Mouse (Mus musculus): ENCODE results near the gene Naa15. TPM values are rescaled to one million over a fixed set of nuclear protein-coding genes. Genes with fewer than 3 reads are reported as not detected.

The Naa15 gene
- polyA plus RNA-seq, 1 experiment from 2014 or later: 27.9 TPM

GRCm38 (mm10) chr3:51475706-51476105 is 60.8 kb downstream of the Naa15 start:
- Histone ChIP-seq H3K4me1 (ENCODE audit: control insufficient read depth, insufficient read depth, low read length) (no peaks in the 10 kb centered on the region), H3K4me3 (ENCODE audit: low read length) (no peak overlapping the region), H3K4me2 (ENCODE audit: low read depth, low read length) (no peak overlapping the region), H3K36me3 (ENCODE audit: control insufficient read depth, insufficient read depth, low read length) (no peaks in the 10 kb centered on the region; the same call in 1 of the 2 replicates), H3K27ac (ENCODE audit: low read length) (no peak overlapping the region), H3K9ac (ENCODE audit: low read depth, low read length) (no peak overlapping the region), H3K9me3 (ENCODE audit: control insufficient read depth, low read length) (no peaks in the 10 kb centered on the region), H3K27me3 (replicated peaks; ENCODE audit: control insufficient read depth, insufficient read depth, low read length) (no peaks in the 10 kb centered on the region)
- peak; percentile 39; the same call in 1 of the 2 replicates for ATAC-seq
- 68% methylated on average over 4 of the region's 4 CpGs for WGBS

DNA sequence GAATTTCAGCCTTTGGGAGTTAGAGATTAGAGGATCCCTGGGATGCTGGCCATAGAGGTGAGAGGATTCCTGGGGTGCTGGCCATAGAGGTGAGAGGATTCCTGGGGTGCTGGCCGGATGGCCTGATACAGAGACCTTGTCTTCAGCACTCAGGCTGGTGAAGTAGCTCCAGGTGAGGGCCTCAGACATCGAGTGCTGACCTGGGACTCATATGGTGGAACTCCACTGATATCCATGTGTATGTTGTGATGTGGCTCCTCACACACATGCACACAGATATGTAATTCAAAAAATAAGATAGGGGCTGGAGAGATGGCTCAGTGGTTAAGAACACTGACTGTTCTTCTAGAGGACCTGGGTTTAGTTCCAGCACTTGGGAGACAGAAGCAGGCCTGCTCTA is 64.9 kb downstream of the Naa15 start:
- Histone ChIP-seq H3K4me1 (ENCODE audit: control insufficient read depth, insufficient read depth, low read length) (peaks cover 6% of the 10 kb centered on the region), H3K27ac (ENCODE audit: low read length) (no peak overlapping the region), H3K4me3 (ENCODE audit: low read length) (no peak overlapping the region), H3K9ac (ENCODE audit: low read depth, low read length) (no peak overlapping the region), H3K4me2 (ENCODE audit: low read depth, low read length) (no peak overlapping the region), H3K9me3 (ENCODE audit: control insufficient read depth, low read length) (no peaks in the 10 kb centered on the region), H3K27me3 (replicated peaks; ENCODE audit: control insufficient read depth, insufficient read depth, low read length) (no peaks in the 10 kb centered on the region), H3K36me3 (ENCODE audit: control insufficient read depth, insufficient read depth, low read length) (no peaks in the 10 kb centered on the region)
- no peak for ATAC-seq
- WGBS: 38% methylated on average over 2 of the region's 2 CpGs

GRCm38 (mm10) chr3:51481059-51481458 is 66.1 kb downstream of the Naa15 start:
- H3K27ac ChIP-seq (ENCODE audit: low read length): no peak overlapping the region
- H3K9ac ChIP-seq (ENCODE audit: low read depth, low read length): no peak overlapping the region

GRCm38 (mm10) chr3:51481881-51482280 is 66.9 kb downstream of the Naa15 start:
- H3K36me3 ChIP-seq (ENCODE audit: control insufficient read depth, insufficient read depth, low read length): no peaks in the 10 kb centered on the region
- H3K4me2 ChIP-seq (ENCODE audit: low read depth, low read length): no peak overlapping the region
- H3K4me3 ChIP-seq (ENCODE audit: low read length): no peak overlapping the region
- H3K4me1 ChIP-seq (ENCODE audit: control insufficient read depth, insufficient read depth, low read length): peaks cover 14% of the 10 kb centered on the region
- no peaks in the 10 kb centered on the region for H3K27me3 ChIP-seq (replicated peaks; ENCODE audit: control insufficient read depth, insufficient read depth, low read length)
- no peak for ATAC-seq
- WGBS: 59% methylated on average over 3 of the region's 3 CpGs
- no peak overlapping the region for H3K9ac ChIP-seq (ENCODE audit: low read depth, low read length)
- no peak overlapping the region for H3K27ac ChIP-seq (ENCODE audit: low read length)
- no peaks in the 10 kb centered on the region for H3K9me3 ChIP-seq (ENCODE audit: control insufficient read depth, low read length)

More at GRCm38 (mm10) chr3:51481059-51481458, 66.1 kb downstream of the Naa15 start:
- Histone ChIP-seq H3K9me3 (ENCODE audit: control insufficient read depth, low read length) (no peaks in the 10 kb centered on the region), H3K4me1 (ENCODE audit: control insufficient read depth, insufficient read depth, low read length) (peaks cover 14% of the 10 kb centered on the region), H3K27me3 (replicated peaks; ENCODE audit: control insufficient read depth, insufficient read depth, low read length) (no peaks in the 10 kb centered on the region), H3K4me2 (ENCODE audit: low read depth, low read length) (no peak overlapping the region), H3K36me3 (ENCODE audit: control insufficient read depth, insufficient read depth, low read length) (no peaks in the 10 kb centered on the region), H3K4me3 (ENCODE audit: low read length) (no peak overlapping the region)
- ATAC-seq: no peak

- Histone ChIP-seq H3K4me2 (ENCODE audit: low read depth, low read length) (peak overlapping the region; percentile 70), H3K4me3 (ENCODE audit: low read length) (peak overlapping the region; percentile 84; the same call in 1 of the 2 replicates), H3K4me1 (ENCODE audit: control insufficient read depth, insufficient read depth, low read length) (peaks cover 14% of the 10 kb centered on the region), H3K36me3 (ENCODE audit: control insufficient read depth, insufficient read depth, low read length) (no peaks in the 10 kb centered on the region), H3K9ac (ENCODE audit: low read depth, low read length) (peak overlapping the region; percentile 86; the same call in 1 of the 2 replicates), H3K27me3 (replicated peaks; ENCODE audit: control insufficient read depth, insufficient read depth, low read length) (no peaks in the 10 kb centered on the region), H3K27ac (ENCODE audit: low read length) (peak overlapping the region; percentile 89; the same call in 1 of the 2 replicates), H3K9me3 (ENCODE audit: control insufficient read depth, low read length) (no peaks in the 10 kb centered on the region)
- WGBS: 67% methylated on average over 3 of the region's 3 CpGs
- ATAC-seq: no peak
These were observed 67.8 kb downstream of the Naa15 start for GRCm38 (mm10) chr3:51482781-51483180.

DNA sequence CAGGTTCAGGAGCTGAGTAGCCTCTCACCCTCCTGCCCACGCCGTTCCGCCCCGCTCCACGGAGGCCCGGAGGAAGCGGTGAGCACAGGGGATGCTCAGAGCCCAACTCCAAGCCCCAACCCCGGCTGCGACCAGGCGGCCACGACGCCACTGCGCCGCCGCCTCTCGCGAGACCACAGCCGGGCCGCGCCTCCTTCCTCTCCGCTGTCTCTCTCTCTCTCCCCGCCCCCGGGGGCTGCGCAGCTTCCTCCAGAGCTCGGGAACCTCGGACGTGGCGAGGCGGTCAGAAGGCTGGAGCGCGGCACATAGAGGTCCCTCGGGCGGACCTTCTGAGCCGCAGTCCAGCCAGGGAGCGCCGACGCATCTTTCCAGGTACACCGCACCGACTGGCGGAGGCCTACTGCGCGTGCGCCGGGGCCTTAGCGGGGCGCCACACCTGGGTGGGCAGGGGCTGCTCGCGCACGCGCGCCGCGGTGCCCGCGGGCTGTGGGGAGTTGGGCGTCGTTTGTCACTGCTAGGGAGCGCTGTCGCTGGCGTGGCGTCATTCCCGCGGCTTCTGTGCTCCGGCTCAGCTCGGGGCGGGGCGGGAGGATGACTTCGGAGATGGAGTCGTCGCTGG is 68.9 kb downstream of the Naa15 start, which contains the start of gene Rab33b:
Rab33b (plus strand) TSS at position 180 of the 619 bp plus-strand sequence.
- under 1% methylated on average over 68 of the region's 70 CpGs for WGBS
- Histone ChIP-seq H3K9ac (ENCODE audit: low read depth, low read length) (peak within 1 kb of the TSS; percentile 86), H3K27ac (ENCODE audit: low read length) (peak within 1 kb of the TSS; percentile 89), H3K4me2 (ENCODE audit: low read depth, low read length) (peak within 1 kb of the TSS; percentile 70), H3K4me3 (ENCODE audit: low read length) (peak within 1 kb of the TSS; percentile 84), H3K4me1 (ENCODE audit: control insufficient read depth, insufficient read depth, low read length) (peaks cover 14% of the 10 kb centered on the region), H3K36me3 (ENCODE audit: control insufficient read depth, insufficient read depth, low read length) (no peaks in the 10 kb centered on the region), H3K9me3 (ENCODE audit: control insufficient read depth, low read length) (no peaks in the 10 kb centered on the region), H3K27me3 (replicated peaks; ENCODE audit: control insufficient read depth, insufficient read depth, low read length) (no peaks in the 10 kb centered on the region)
- peak; percentile 98 for ATAC-seq

GRCm38 (mm10) chr3:51484370-51484769 is 69.4 kb downstream of the Naa15 start:
- H3K27me3 ChIP-seq (replicated peaks; ENCODE audit: control insufficient read depth, insufficient read depth, low read length): no peaks in the 10 kb centered on the region
- no peaks in the 10 kb centered on the region for H3K36me3 ChIP-seq (ENCODE audit: control insufficient read depth, insufficient read depth, low read length)
- H3K9me3 ChIP-seq (ENCODE audit: control insufficient read depth, low read length): no peaks in the 10 kb centered on the region
- H3K9ac ChIP-seq (ENCODE audit: low read depth, low read length): peak overlapping the region; percentile 86
- H3K4me2 ChIP-seq (ENCODE audit: low read depth, low read length): peak overlapping the region; percentile 70
- ATAC-seq: peak; percentile 45
- under 1% methylated on average over 33 of the region's 33 CpGs for WGBS
- H3K4me1 ChIP-seq (ENCODE audit: control insufficient read depth, insufficient read depth, low read length): peaks cover 14% of the 10 kb centered on the region
- H3K27ac ChIP-seq (ENCODE audit: low read length): peak overlapping the region; percentile 89
- peak overlapping the region; percentile 84 for H3K4me3 ChIP-seq (ENCODE audit: low read length)

DNA sequence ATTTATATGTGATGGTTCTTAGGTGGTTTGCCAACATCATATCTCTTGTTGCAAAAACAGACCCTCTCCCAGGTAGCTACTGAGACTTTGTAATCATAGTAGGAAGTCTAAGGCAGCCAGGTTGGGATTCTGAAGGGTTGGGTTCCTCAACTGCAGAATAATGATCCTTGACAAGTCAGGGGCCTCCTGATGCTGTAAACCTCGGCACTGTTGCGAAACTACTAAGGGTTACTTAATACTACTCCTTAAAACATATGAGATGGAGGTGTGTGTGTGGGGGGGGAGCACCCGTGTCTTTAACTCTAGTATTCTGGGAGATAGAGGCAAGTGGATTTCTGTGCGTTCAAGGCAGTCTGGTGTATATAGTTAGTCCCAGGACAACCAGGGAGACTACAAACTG is 70.4 kb downstream of the Naa15 start:
- H3K9ac ChIP-seq (ENCODE audit: low read depth, low read length): peak overlapping the region; percentile 86; the same call in 1 of the 2 replicates
- 46% methylated on average over 4 of the region's 4 CpGs for WGBS

DNA sequence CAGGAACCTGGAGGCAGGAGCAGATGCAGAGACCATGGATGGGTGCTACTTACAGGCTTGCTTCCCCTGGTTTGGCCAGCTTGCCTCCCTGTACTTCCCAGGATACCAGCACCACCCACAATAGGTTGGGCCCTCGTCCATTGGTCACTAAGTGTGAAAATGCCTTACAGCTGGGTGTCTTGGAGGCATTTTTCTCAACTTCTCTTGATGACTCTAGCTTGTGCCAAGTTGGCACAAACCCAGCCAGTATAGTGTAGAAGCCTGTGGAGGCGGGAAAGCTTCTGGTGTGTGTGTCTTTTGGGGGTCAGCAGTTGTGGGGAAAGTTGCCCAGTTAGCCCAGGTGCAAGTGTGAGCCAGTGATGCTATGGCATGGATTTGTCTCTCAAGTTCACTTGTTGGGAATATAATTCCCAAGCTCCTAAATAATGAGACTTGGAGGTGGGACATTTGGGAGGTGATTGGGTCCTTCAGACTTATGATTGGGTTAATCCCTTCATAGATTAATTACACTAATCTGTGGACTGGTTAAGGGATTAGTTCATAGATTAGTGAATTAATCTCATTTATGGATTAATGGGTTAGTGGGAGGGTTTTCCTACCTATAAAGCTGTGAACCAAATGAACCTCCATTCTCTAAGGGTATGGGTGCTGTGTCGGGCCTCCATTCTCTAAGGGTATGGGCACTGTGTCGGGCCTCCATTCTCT is 71.7 kb downstream of the Naa15 start:
- H3K4me1 ChIP-seq (ENCODE audit: control insufficient read depth, insufficient read depth, low read length): peaks cover 14% of the 10 kb centered on the region
- WGBS: 81% methylated on average over 4 of the region's 4 CpGs
- H3K4me2 ChIP-seq (ENCODE audit: low read depth, low read length): no peak overlapping the region
- H3K4me3 ChIP-seq (ENCODE audit: low read length): no peak overlapping the region
- no peak for ATAC-seq
- no peaks in the 10 kb centered on the region for H3K9me3 ChIP-seq (ENCODE audit: control insufficient read depth, low read length)
- H3K27me3 ChIP-seq (replicated peaks; ENCODE audit: control insufficient read depth, insufficient read depth, low read length): no peaks in the 10 kb centered on the region
- H3K36me3 ChIP-seq (ENCODE audit: control insufficient read depth, insufficient read depth, low read length): no peaks in the 10 kb centered on the region
- H3K9ac ChIP-seq (ENCODE audit: low read depth, low read length): no peak overlapping the region
- H3K27ac ChIP-seq (ENCODE audit: low read length): no peak overlapping the region

More for the DNA sequence above, 70.4 kb downstream of the Naa15 start:
- no peak overlapping the region for H3K27ac ChIP-seq (ENCODE audit: low read length)
- H3K36me3 ChIP-seq (ENCODE audit: control insufficient read depth, insufficient read depth, low read length): no peaks in the 10 kb centered on the region
- H3K27me3 ChIP-seq (replicated peaks; ENCODE audit: control insufficient read depth, insufficient read depth, low read length): no peaks in the 10 kb centered on the region
- peak overlapping the region; percentile 84 for H3K4me3 ChIP-seq (ENCODE audit: low read length)
- no peaks in the 10 kb centered on the region for H3K9me3 ChIP-seq (ENCODE audit: control insufficient read depth, low read length)
- peaks cover 14% of the 10 kb centered on the region for H3K4me1 ChIP-seq (ENCODE audit: control insufficient read depth, insufficient read depth, low read length)
- no peak for ATAC-seq
- peak overlapping the region; percentile 70 for H3K4me2 ChIP-seq (ENCODE audit: low read depth, low read length)
